Mouse (Mus musculus): ENCODE measurements around the gene Plod3.
"Not testable (repeated sequence)": the region's sequence is repeated elsewhere in the genome, so short reads cannot be mapped to it uniquely, and the experiment has no call there.

Plod3 gene

GRCm38 (mm10) chr5:136986695-136987137, at the start of gene Plod3:
Plod3 (plus strand) TSS chr5:136987019.
- DNase-seq (ENCODE audit: low spot score): peak; percentile 87

GRCm38 (mm10) chr5:136937621-136938020, 49.2 kb upstream of the Plod3 start:
- no peak for DNase-seq (ENCODE audit: low spot score)

GRCm38 (mm10) chr5:136939284-136939683, 47.5 kb upstream of the Plod3 start:
- no peak for DNase-seq (ENCODE audit: low spot score)

- DNase-seq (ENCODE audit: low spot score): not testable (repeated sequence)
Observed at GRCm38 (mm10) chr5:136940029-136940428, 46.8 kb upstream of the Plod3 start.

GRCm38 (mm10) chr5:136940845-136941560, 45.8 kb upstream of the Plod3 start:
- no peak for DNase-seq (ENCODE audit: low spot score)

- no peak for DNase-seq (ENCODE audit: low spot score)
Observed at GRCm38 (mm10) chr5:136942781-136943180, 44.0 kb upstream of the Plod3 start.

GRCm38 (mm10) chr5:136943382-136943781, 43.4 kb upstream of the Plod3 start:
- no peak for DNase-seq (ENCODE audit: low spot score)

- DNase-seq (ENCODE audit: low spot score): no peak
Observed at GRCm38 (mm10) chr5:136945084-136945483, 41.7 kb upstream of the Plod3 start.

GRCm38 (mm10) chr5:136947874-136948273, 38.9 kb upstream of the Plod3 start:
- DNase-seq (ENCODE audit: low spot score): no peak

GRCm38 (mm10) chr5:136949551-136950336, 37.1 kb upstream of the Plod3 start:
- not testable (repeated sequence) for DNase-seq (ENCODE audit: low spot score)

GRCm38 (mm10) chr5:136950521-136950920, 36.3 kb upstream of the Plod3 start:
- no peak for DNase-seq (ENCODE audit: low spot score)

- no peak for DNase-seq (ENCODE audit: low spot score)
Observed at GRCm38 (mm10) chr5:136952153-136952552, 34.7 kb upstream of the Plod3 start.

- peak; percentile 83 for DNase-seq (ENCODE audit: low spot score)
Observed at GRCm38 (mm10) chr5:136953015-136953414, 33.8 kb upstream of the Plod3 start, which contains the start of gene Fis1. Fis1 (plus strand) TSS chr5:136953275.

GRCm38 (mm10) chr5:136953440-136953951, 33.3 kb upstream of the Plod3 start:
- DNase-seq (ENCODE audit: low spot score): no peak

GRCm38 (mm10) chr5:136955622-136956021, 31.2 kb upstream of the Plod3 start:
- no peak for DNase-seq (ENCODE audit: low spot score)

GRCm38 (mm10) chr5:136957250-136957649, 29.6 kb upstream of the Plod3 start:
- no peak for DNase-seq (ENCODE audit: low spot score)

- no peak for DNase-seq (ENCODE audit: low spot score)
Observed at GRCm38 (mm10) chr5:136958991-136959605, 27.7 kb upstream of the Plod3 start.

GRCm38 (mm10) chr5:136960053-136960452, 26.8 kb upstream of the Plod3 start:
- no peak for DNase-seq (ENCODE audit: low spot score)

GRCm38 (mm10) chr5:136961334-136961982, 25.4 kb upstream of the Plod3 start:
- DNase-seq (ENCODE audit: low spot score): no peak

- peak; percentile 91 for DNase-seq (ENCODE audit: low spot score)
Observed at GRCm38 (mm10) chr5:136961983-136962461, 24.8 kb upstream of the Plod3 start.

- DNase-seq (ENCODE audit: low spot score): peak; percentile 78
Observed at GRCm38 (mm10) chr5:136962501-136962900, 24.3 kb upstream of the Plod3 start.
